Mouse (Mus musculus) embryonic facial prominence, embryonic 14.5 days (tissue): ENCODE results near the gene Bcl7c. TPM values are rescaled to one million over a fixed set of nuclear protein-coding genes. Genes with fewer than 3 reads are reported as not detected.
A peak's percentile ranks its signal among the peaks of the same experiment; 100 is the strongest.

Source experiments
- ATAC-seq: fragments of 200-750 bp; cut with Nextera tagmentation; 2 replicates; pipeline ENCODE4 v1.8.0; 2017; ENCODE audit warnings: low read depth, moderate number of reproducible peaks, moderate TSS enrichment
- DNase-seq: peaks from one replicate; pipeline ENCODE4 v3.0.0-alpha.2; 2015; ENCODE audit warnings: low spot score
- H3K27ac ChIP-seq: fragments of 300-500 bp; sonication (generic); replicated peaks from 2 replicates; pipeline ENCODE4 v1.5.1; 2014; ENCODE audit warnings: low read depth, mild to moderate bottlenecking, low read length, moderate library complexity
- H3K27me3 ChIP-seq: fragments of 300-500 bp; sonication (generic); replicated peaks from 2 replicates; pipeline ENCODE4 v1.6.1; 2014; ENCODE audit warnings: low read length; ENCODE audit not compliant: control insufficient read depth, insufficient read depth
- H3K36me3 ChIP-seq: fragments of 300-500 bp; sonication (generic); 2 replicates; pipeline ENCODE4 v1.6.1; 2014; ENCODE audit warnings: low read length, mixed read lengths; ENCODE audit not compliant: control insufficient read depth, insufficient read depth
- H3K4me1 ChIP-seq: fragments of 300-500 bp; sonication (generic); 2 replicates; pipeline ENCODE4 v1.6.1; 2014; ENCODE audit warnings: antibody characterized with exemption, low read length; ENCODE audit not compliant: control insufficient read depth, insufficient read depth
- H3K4me2 ChIP-seq: fragments of 300-500 bp; sonication (generic); 2 replicates; pipeline ENCODE4 v1.6.1; 2014; ENCODE audit warnings: low read depth, mild to moderate bottlenecking, low read length, moderate library complexity, mixed read lengths
- H3K4me3 ChIP-seq: fragments of 300-500 bp; sonication (generic); 2 replicates; pipeline ENCODE4 v1.5.1; 2014; ENCODE audit warnings: low read depth, mild to moderate bottlenecking, low read length
- H3K9ac ChIP-seq: fragments of 300-500 bp; sonication (generic); 2 replicates; pipeline ENCODE4 v1.6.1; 2014; ENCODE audit warnings: low read depth, mild to moderate bottlenecking, low read length, moderate library complexity, mixed read lengths
- H3K9me3 ChIP-seq: fragments of 300-500 bp; sonication (generic); 2 replicates; pipeline ENCODE4 v1.6.1; 2016; ENCODE audit warnings: low read length; ENCODE audit not compliant: control insufficient read depth
- WGBS: fragments of 180-500 bp; shearing (Covaris S2); extraction: QIAGEN DNeasy Blood & Tissue Kit; methylation state at CpG from one replicate; pipeline ENCODE4 v1.1.7; 2014; 5-methylcytosine and 5-hydroxymethylcytosine counted together
- microRNA counts: library from miRNA; unstranded; fragments of <30 nt; microRNA quantifications from one replicate; lab custom pipeline; 2017
- microRNA-seq: library from miRNA; unstranded; fragments of <30 nt; microRNA quantifications from one replicate; pipeline ENCODE4, GENCODE M21; 2016; ENCODE audit warnings: borderline number of aligned reads
- polyA plus RNA-seq: library from polyadenylated mRNA; unstranded; fragments of >200 nt; fragmentation: Nextera tagmentation; extraction: Ambion mirVana; gene quantifications from 2 replicates; pipeline ENCODE4 v1.2.1, GENCODE M21; 2014

Bcl7c gene
- polyA plus RNA-seq, 1 experiment from 2014 or later, result 86.6 TPM

DNA sequence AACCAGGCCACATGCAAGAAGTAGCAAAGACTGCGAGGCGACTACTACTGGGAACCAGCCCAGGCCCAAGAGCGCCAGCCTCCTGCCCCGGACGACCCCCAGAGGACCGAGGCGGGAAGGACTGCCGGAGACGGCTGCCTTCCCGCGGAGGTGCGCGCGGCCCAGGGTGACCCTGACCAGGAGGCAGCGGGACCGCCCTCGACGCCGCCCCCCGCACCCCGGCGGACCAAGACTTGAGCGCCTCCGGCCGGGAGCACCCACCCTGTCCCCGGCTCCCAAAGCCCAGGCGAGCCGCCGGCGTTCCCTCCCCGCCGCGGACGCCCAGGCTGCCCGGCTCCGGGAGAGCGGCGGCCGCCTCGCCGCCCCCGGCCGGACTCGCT lies 94.2 kb downstream of the Bcl7c start:
- peaks cover 6% of the 10 kb centered on the region for H3K4me1 ChIP-seq
- ATAC-seq, result peak; percentile 35
- DNase-seq, result peak; percentile 40
- H3K36me3 ChIP-seq, result peaks cover 39% of the 10 kb centered on the region
- H3K27me3 ChIP-seq, result no peaks in the 10 kb centered on the region
- H3K27ac ChIP-seq, result peak overlapping the region; percentile 74
- 0% methylated on average over 5 of the region's 44 CpGs for WGBS
- peak overlapping the region; percentile 61 for H3K4me2 ChIP-seq
- H3K9me3 ChIP-seq, result no peaks in the 10 kb centered on the region
- H3K4me3 ChIP-seq, result peak overlapping the region; percentile 93
- peak overlapping the region; percentile 93 for H3K9ac ChIP-seq

GRCm38 (mm10) chr7:127614091-127614490 lies 94.6 kb downstream of the Bcl7c start:
- WGBS, result 22% methylated on average over 8 of the region's 8 CpGs
- H3K27ac ChIP-seq, result no peak overlapping the region
- DNase-seq (no peak), ATAC-seq (no peak)
- H3K9me3 ChIP-seq, result no peaks in the 10 kb centered on the region
- peaks cover 43% of the 10 kb centered on the region for H3K36me3 ChIP-seq
- H3K4me3 ChIP-seq, result peak overlapping the region; percentile 93
- peak overlapping the region; percentile 93 for H3K9ac ChIP-seq
- H3K4me1 ChIP-seq, result peaks cover 6% of the 10 kb centered on the region
- peak overlapping the region; percentile 61 for H3K4me2 ChIP-seq
- no peaks in the 10 kb centered on the region for H3K27me3 ChIP-seq

DNA sequence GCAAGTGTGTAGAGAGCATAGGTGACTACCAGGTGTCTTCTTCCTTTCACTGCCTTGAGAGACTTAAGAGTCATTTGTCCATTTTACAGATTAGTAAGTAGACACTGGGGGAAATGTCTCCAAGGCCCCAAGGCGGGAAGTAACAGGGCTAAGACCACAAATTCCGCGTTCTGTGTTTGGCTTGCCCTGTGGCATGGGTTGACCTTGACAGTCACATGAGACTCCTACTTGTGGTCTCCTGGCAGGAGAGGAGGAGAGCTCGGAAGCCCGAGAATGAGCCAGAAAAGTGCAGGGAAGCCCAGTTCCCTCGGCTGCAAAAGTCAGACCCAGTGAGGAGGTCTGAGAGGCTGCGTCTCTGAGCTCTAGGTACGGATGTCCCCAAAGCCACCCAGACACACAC lies 95.2 kb downstream of the Bcl7c start:
- no peak for DNase-seq
- Histone ChIP-seq H3K9ac (peak overlapping the region; percentile 93), H3K27me3 (no peaks in the 10 kb centered on the region)

DNA sequence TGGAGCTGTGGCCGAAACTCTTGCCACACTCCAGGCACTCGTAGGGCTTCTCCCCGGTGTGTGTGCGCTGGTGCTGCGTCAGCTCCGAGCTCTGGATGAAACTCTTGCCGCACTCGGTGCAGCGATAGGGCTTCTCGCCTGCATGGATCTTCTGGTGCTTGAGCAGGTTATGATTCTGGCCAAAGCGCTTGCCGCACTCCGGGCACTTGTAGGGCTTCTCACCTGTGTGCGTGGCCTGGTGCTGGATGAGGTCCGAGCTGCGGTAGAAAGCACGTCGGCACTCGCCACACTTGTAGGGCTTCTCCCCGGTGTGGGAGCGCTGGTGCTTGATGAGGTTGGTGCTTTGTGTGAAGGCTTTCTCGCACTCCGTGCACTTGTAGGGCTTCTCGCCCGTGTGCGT lies 97.2 kb downstream of the Bcl7c start:
- ATAC-seq (no peak), DNase-seq (no peak)
- 95% methylated on average over 26 of the region's 26 CpGs for WGBS
- H3K4me1 ChIP-seq, result peaks cover 6% of the 10 kb centered on the region
- no peak overlapping the region for H3K4me3 ChIP-seq
- no peak overlapping the region for H3K9ac ChIP-seq
- H3K36me3 ChIP-seq, result peaks cover 56% of the 10 kb centered on the region
- no peak overlapping the region for H3K4me2 ChIP-seq
- no peak overlapping the region for H3K27ac ChIP-seq
- H3K27me3 ChIP-seq, result no peaks in the 10 kb centered on the region
- H3K9me3 ChIP-seq, result no peaks in the 10 kb centered on the region

More for the DNA sequence above, 95.2 kb downstream of the Bcl7c start:
- ATAC-seq, result no peak
- peak overlapping the region; percentile 61; the same call in 1 of the 2 replicates for H3K4me2 ChIP-seq
- WGBS, result 74% methylated on average over 8 of the region's 8 CpGs
- H3K27ac ChIP-seq, result no peak overlapping the region
- H3K4me3 ChIP-seq, result peak overlapping the region; percentile 93
- H3K36me3 ChIP-seq, result peaks cover 49% of the 10 kb centered on the region
- no peaks in the 10 kb centered on the region for H3K9me3 ChIP-seq
- H3K4me1 ChIP-seq, result peaks cover 6% of the 10 kb centered on the region

MicroRNA genes within 50 kb of the gene (microRNA counts, 519-probe panel; counts per million panel counts)
- 2,158 counts per million, percentile 27 among the panel's probes with 10 or more counts for microRNA mmu-miR-762 (lab: Ali Mortazavi, UCI)

Small RNA genes lying within 50 kb of the gene (microRNA-seq; reads per million reads assigned to microRNA genes)
- gene Mir762, result not detected

Other genes starting within 250 kb of the Bcl7c start
- 40.4 and 41.9 TPM in 2 replicates for gene Prr14, start 249.3 kb downstream of the Bcl7c start, polyA plus RNA-seq
- 14.3 and 15.0 TPM in 2 replicates for gene Fbrs, start 229.7 kb downstream of the Bcl7c start, polyA plus RNA-seq
- gene Srcap, start 196.9 kb downstream of the Bcl7c start, polyA plus RNA-seq, result 41.5 and 42.0 TPM in 2 replicates
- gene Gm42715, start 189.3 kb downstream of the Bcl7c start, polyA plus RNA-seq, result 12.2 and 13.2 TPM in 2 replicates
- 4.1 and 5.3 TPM in 2 replicates for gene Tmem265, start 147.5 kb downstream of the Bcl7c start, polyA plus RNA-seq
- gene Phkg2, start 135.6 kb downstream of the Bcl7c start, polyA plus RNA-seq, result 35.2 TPM in 2 replicates
- gene Ccdc189, start 120.3 kb downstream of the Bcl7c start, polyA plus RNA-seq, result 9.9 and 10.4 TPM in 2 replicates
- 35.9 and 47.7 TPM in 2 replicates for gene Rnf40, start 120.2 kb downstream of the Bcl7c start, polyA plus RNA-seq
- 13.0 and 17.9 TPM in 2 replicates for gene Zfp629, start 93.1 kb downstream of the Bcl7c start, polyA plus RNA-seq
- 20.9 and 23.8 TPM in 2 replicates for gene Ctf1, start 3.8 kb upstream of the Bcl7c start, polyA plus RNA-seq
- gene Ctf2, start 23.2 kb upstream of the Bcl7c start, polyA plus RNA-seq, result 0.14 and 0.35 TPM in 2 replicates
- 3.0 and 3.8 TPM in 2 replicates for gene Fbxl19, start 35.6 kb upstream of the Bcl7c start, polyA plus RNA-seq
- 10.4 and 11.9 TPM in 2 replicates for gene Orai3, start 60.9 kb upstream of the Bcl7c start, polyA plus RNA-seq
- gene Setd1a, start 67.7 kb upstream of the Bcl7c start, polyA plus RNA-seq, result 23.0 and 24.1 TPM in 2 replicates
- gene Gm49388, start 76.7 kb upstream of the Bcl7c start, polyA plus RNA-seq, result 0.43 TPM in 1 of 2 replicates, not detected in the other
- gene Hsd3b7, start 91.7 kb upstream of the Bcl7c start, polyA plus RNA-seq, result 22.2 and 23.5 TPM in 2 replicates
- 28.0 and 38.1 TPM in 2 replicates for gene Stx4a, start 115.4 kb upstream of the Bcl7c start, polyA plus RNA-seq
- 3.4 and 5.2 TPM in 2 replicates for gene Stx1b, start 115.6 kb upstream of the Bcl7c start, polyA plus RNA-seq
- gene Zfp646, start 167.3 kb upstream of the Bcl7c start, polyA plus RNA-seq, result 13.3 and 14.0 TPM in 2 replicates
- 11.2 and 14.7 TPM in 2 replicates for gene Zfp668, start 167.9 kb upstream of the Bcl7c start, polyA plus RNA-seq
- gene Prss53, start 182.0 kb upstream of the Bcl7c start, polyA plus RNA-seq, result 1.8 and 2.4 TPM in 2 replicates
- not detected in 2 replicates for gene Gm21974, start 186.5 kb upstream of the Bcl7c start, polyA plus RNA-seq
- 286 and 318 TPM in 2 replicates for gene Vkorc1, start 186.7 kb upstream of the Bcl7c start, polyA plus RNA-seq
- 121 and 125 TPM in 2 replicates for gene Bckdk, start 195.1 kb upstream of the Bcl7c start, polyA plus RNA-seq
- gene Kat8, start 203.6 kb upstream of the Bcl7c start, polyA plus RNA-seq, result 31.7 and 35.5 TPM in 2 replicates
- gene Prss8, start 221.2 kb upstream of the Bcl7c start, polyA plus RNA-seq, result 11.1 and 11.3 TPM in 2 replicates
- gene Prss36, start 237.8 kb upstream of the Bcl7c start, polyA plus RNA-seq, result 10.6 and 11.1 TPM in 2 replicates